Mouse (Mus musculus) liver, embryonic 11.5 days (tissue): ENCODE results near the gene Spryd7. TPM values are rescaled to one million over a fixed set of nuclear protein-coding genes. Genes with fewer than 3 reads are reported as not detected.

Experiments
- ATAC-seq: fragments of 200-750 bp; cut with Nextera tagmentation; replicated peaks from 2 replicates; pipeline ENCODE4 v1.8.0; 2017; ENCODE audit warnings: moderate number of reproducible peaks, mild to moderate bottlenecking, moderate TSS enrichment, moderate library complexity; ENCODE audit not compliant: low FRiP score
- DNase-seq: peaks from one replicate; pipeline ENCODE4 v3.0.0-alpha.2; 2017; ENCODE audit warnings: low spot score
- H3K27ac ChIP-seq: fragments of 300-500 bp; sonication (generic); 2 replicates; pipeline ENCODE4 v1.5.1; 2014; ENCODE audit warnings: mild to moderate bottlenecking, low read depth, low read length, control low read depth
- H3K27me3 ChIP-seq: fragments of 300-500 bp; sonication (generic); replicated peaks from 2 replicates; pipeline ENCODE4 v1.6.1; 2014; ENCODE audit warnings: low read length, mixed read lengths; ENCODE audit not compliant: control insufficient read depth, insufficient read depth
- H3K36me3 ChIP-seq: fragments of 300-500 bp; sonication (generic); 2 replicates; pipeline ENCODE4 v1.6.1; 2014; ENCODE audit warnings: mild to moderate bottlenecking, low read length, moderate library complexity, mixed read lengths; ENCODE audit not compliant: control insufficient read depth, insufficient read depth
- H3K4me1 ChIP-seq: fragments of 300-500 bp; sonication (generic); replicated peaks from 2 replicates; pipeline ENCODE4 v1.6.1; 2014; ENCODE audit warnings: low read length, mixed read lengths; ENCODE audit not compliant: control insufficient read depth, insufficient read depth
- H3K4me2 ChIP-seq: fragments of 300-500 bp; sonication (generic); 2 replicates; pipeline ENCODE4 v1.6.1; 2014; ENCODE audit warnings: mild to moderate bottlenecking, control low read depth, moderate library complexity
- H3K4me3 ChIP-seq: fragments of 300-500 bp; sonication (generic); 2 replicates; pipeline ENCODE4 v1.5.1; 2014; ENCODE audit warnings: low read depth, low read length, control low read depth
- H3K9ac ChIP-seq: fragments of 300-500 bp; sonication (generic); 2 replicates; pipeline ENCODE4 v1.6.1; 2014; ENCODE audit warnings: low read depth, low read length, control low read depth
- H3K9me3 ChIP-seq: fragments of 300-500 bp; sonication (generic); 2 replicates; pipeline ENCODE4 v1.6.1; 2016; ENCODE audit warnings: low read length, inconsistent platforms, mixed read lengths; ENCODE audit not compliant: control insufficient read depth
- WGBS: fragments of 180-500 bp; shearing (Covaris S2); extraction: QIAGEN DNeasy Blood & Tissue Kit; methylation state at CpG from one replicate; pipeline ENCODE4 v1.1.7; 2014; 5-methylcytosine and 5-hydroxymethylcytosine counted together
- polyA plus RNA-seq: library from polyadenylated mRNA; unstranded; fragments of >200 nt; fragmentation: Nextera tagmentation; extraction: Ambion mirVana; gene quantifications from 2 replicates; pipeline ENCODE4 v1.2.1, GENCODE M21; 2014

The Spryd7 gene
- polyA plus RNA-seq, 1 experiment from 2014 or later: 24.5 TPM

GRCm38 (mm10) chr14:61526006-61526405 lies 30.7 kb downstream of the Spryd7 start:
- no peaks in the 10 kb centered on the region for H3K36me3 ChIP-seq
- H3K4me1 ChIP-seq: no peaks in the 10 kb centered on the region
- WGBS: 95% methylated on average over 2 of the region's 2 CpGs
- H3K9me3 ChIP-seq: no peaks in the 10 kb centered on the region
- H3K27ac ChIP-seq: no peak overlapping the region
- H3K4me3 ChIP-seq: no peak overlapping the region
- H3K4me2 ChIP-seq: no peak overlapping the region
- H3K27me3 ChIP-seq: no peaks in the 10 kb centered on the region
- H3K9ac ChIP-seq: no peak overlapping the region
- DNase-seq (no peak), ATAC-seq (no peak)

GRCm38 (mm10) chr14:61523821-61524220 lies 32.9 kb downstream of the Spryd7 start:
- no peaks in the 10 kb centered on the region for H3K9me3 ChIP-seq
- H3K9ac ChIP-seq: no peak overlapping the region
- WGBS: 82% methylated on average over 2 of the region's 2 CpGs

GRCm38 (mm10) chr14:61518659-61519480 lies 37.8 kb downstream of the Spryd7 start:
- H3K36me3 ChIP-seq: no peaks in the 10 kb centered on the region
- H3K9me3 ChIP-seq: no peaks in the 10 kb centered on the region
- H3K9ac ChIP-seq: no peak overlapping the region
- DNase-seq (no peak), ATAC-seq (no peak)
- H3K27me3 ChIP-seq: no peaks in the 10 kb centered on the region
- no peak overlapping the region for H3K4me3 ChIP-seq
- H3K4me1 ChIP-seq: no peaks in the 10 kb centered on the region
- 66% methylated on average over 10 of the region's 10 CpGs for WGBS
- H3K4me2 ChIP-seq: no peak overlapping the region
- H3K27ac ChIP-seq: no peak overlapping the region

More at GRCm38 (mm10) chr14:61523821-61524220, 32.9 kb downstream of the Spryd7 start:
- Histone ChIP-seq H3K4me1 (no peaks in the 10 kb centered on the region), H3K27me3 (no peaks in the 10 kb centered on the region), H3K4me3 (no peak overlapping the region), H3K36me3 (no peaks in the 10 kb centered on the region), H3K4me2 (no peak overlapping the region), H3K27ac (no peak overlapping the region)
- DNase-seq (no peak), ATAC-seq (no peak)

GRCm38 (mm10) chr14:61516471-61517426 lies 39.9 kb downstream of the Spryd7 start:
- no peak for DNase-seq
- no peak overlapping the region; the same call in 1 of the 2 replicates for H3K4me2 ChIP-seq
- no peaks in the 10 kb centered on the region for H3K4me1 ChIP-seq
- no peak overlapping the region for H3K9ac ChIP-seq
- H3K27ac ChIP-seq: no peak overlapping the region
- no peaks in the 10 kb centered on the region for H3K27me3 ChIP-seq
- H3K4me3 ChIP-seq: no peak overlapping the region
- no peaks in the 10 kb centered on the region for H3K36me3 ChIP-seq
- WGBS: 65% methylated on average over 9 of the region's 9 CpGs
- no peaks in the 10 kb centered on the region for H3K9me3 ChIP-seq
- ATAC-seq: peak; percentile 79

GRCm38 (mm10) chr14:61511494-61511893 lies 45.2 kb downstream of the Spryd7 start:
- no peak for DNase-seq
- H3K9me3 ChIP-seq: no peaks in the 10 kb centered on the region
- H3K4me1 ChIP-seq: no peaks in the 10 kb centered on the region
- no peak overlapping the region for H3K4me3 ChIP-seq
- H3K27me3 ChIP-seq: no peaks in the 10 kb centered on the region
- no peak for ATAC-seq
- no peak overlapping the region for H3K9ac ChIP-seq
- no peak overlapping the region for H3K4me2 ChIP-seq
- no peak overlapping the region for H3K27ac ChIP-seq
- no peaks in the 10 kb centered on the region for H3K36me3 ChIP-seq
- WGBS: 74% methylated on average over 2 of the region's 2 CpGs

GRCm38 (mm10) chr14:61497716-61498490 lies 58.8 kb downstream of the Spryd7 start:
- no peak overlapping the region for H3K4me2 ChIP-seq
- no peaks in the 10 kb centered on the region for H3K27me3 ChIP-seq
- no peaks in the 10 kb centered on the region for H3K9me3 ChIP-seq
- WGBS: 40% methylated on average over 20 of the region's 20 CpGs
- ATAC-seq (peak; percentile 74), DNase-seq (peak; percentile 81)
- no peaks in the 10 kb centered on the region; the same call in 1 of the 2 replicates for H3K4me1 ChIP-seq
- H3K9ac ChIP-seq: no peak overlapping the region
- no peaks in the 10 kb centered on the region for H3K36me3 ChIP-seq
- no peak overlapping the region for H3K4me3 ChIP-seq
- H3K27ac ChIP-seq: no peak overlapping the region

GRCm38 (mm10) chr14:61493511-61494135 lies 63.1 kb downstream of the Spryd7 start:
- H3K9ac ChIP-seq: no peak overlapping the region
- H3K4me1 ChIP-seq: no peaks in the 10 kb centered on the region; the same call in 1 of the 2 replicates
- H3K9me3 ChIP-seq: no peaks in the 10 kb centered on the region
- H3K27ac ChIP-seq: no peak overlapping the region
- no peaks in the 10 kb centered on the region for H3K27me3 ChIP-seq
- ATAC-seq: no peak
- 57% methylated on average over 6 of the region's 6 CpGs for WGBS
- H3K4me3 ChIP-seq: no peak overlapping the region
- no peaks in the 10 kb centered on the region for H3K36me3 ChIP-seq
- no peak overlapping the region for H3K4me2 ChIP-seq
- DNase-seq: no peak
